Mouse (Mus musculus): ENCODE results near the gene Fuca1. TPM values are rescaled to one million over a fixed set of nuclear protein-coding genes. Genes with fewer than 3 reads are reported as not detected.
"Not testable (repeated sequence)": the region's sequence is repeated elsewhere in the genome, so short reads cannot be mapped to it uniquely, and the experiment has no call there.

Gene Fuca1
- polyA plus RNA-seq, 1 experiment from 2014 or later: 66.6 TPM

GRCm38 (mm10) chr4:135928376-135928775 lies 7.8 kb downstream of the Fuca1 start:
- no peak overlapping the region for H3K9ac ChIP-seq
- no peak overlapping the region for H3K4me3 ChIP-seq
- H3K27ac ChIP-seq: no peak overlapping the region
- H3K4me1 ChIP-seq: no peaks in the 10 kb centered on the region
- H3K27me3 ChIP-seq: no peaks in the 10 kb centered on the region
- 80% methylated on average over 9 of the region's 9 CpGs for WGBS
- peaks cover 56% of the 10 kb centered on the region for H3K36me3 ChIP-seq
- no peaks in the 10 kb centered on the region for H3K9me3 ChIP-seq
- H3K4me2 ChIP-seq: no peak overlapping the region
- no peak for ATAC-seq (ENCODE audit: insufficient number of reproducible peaks, insufficient read depth, low FRiP score, low TSS enrichment, low read depth)

GRCm38 (mm10) chr4:135929405-135929804 lies 8.9 kb downstream of the Fuca1 start:
- Histone ChIP-seq H3K36me3 (peaks cover 58% of the 10 kb centered on the region), H3K9me3 (no peaks in the 10 kb centered on the region), H3K9ac (no peak overlapping the region), H3K27ac (no peak overlapping the region), H3K4me1 (no peaks in the 10 kb centered on the region), H3K27me3 (no peaks in the 10 kb centered on the region), H3K4me2 (no peak overlapping the region), H3K4me3 (no peak overlapping the region)
- WGBS: 83% methylated on average over 5 of the region's 5 CpGs
- ATAC-seq (ENCODE audit: insufficient number of reproducible peaks, insufficient read depth, low FRiP score, low TSS enrichment, low read depth): no peak

- Histone ChIP-seq H3K9me3 (no peaks in the 10 kb centered on the region), H3K4me3 (no peak overlapping the region), H3K4me1 (no peaks in the 10 kb centered on the region), H3K9ac (no peak overlapping the region), H3K27me3 (no peaks in the 10 kb centered on the region), H3K4me2 (no peak overlapping the region), H3K36me3 (peaks cover 58% of the 10 kb centered on the region), H3K27ac (no peak overlapping the region)
- 90% methylated on average over 9 of the region's 9 CpGs for WGBS
- no peak for ATAC-seq (ENCODE audit: insufficient number of reproducible peaks, insufficient read depth, low FRiP score, low TSS enrichment, low read depth)
These were observed 9.3 kb downstream of the Fuca1 start for GRCm38 (mm10) chr4:135929828-135930227.

GRCm38 (mm10) chr4:135930239-135930638 lies 9.7 kb downstream of the Fuca1 start:
- Histone ChIP-seq H3K9ac (no peak overlapping the region), H3K4me1 (no peaks in the 10 kb centered on the region)
- WGBS: 90% methylated on average over 8 of the region's 8 CpGs

GRCm38 (mm10) chr4:135931832-135932231 lies 11.3 kb downstream of the Fuca1 start:
- 65% methylated on average over 5 of the region's 5 CpGs for WGBS
- H3K27me3 ChIP-seq: no peaks in the 10 kb centered on the region

More at GRCm38 (mm10) chr4:135930239-135930638, 9.7 kb downstream of the Fuca1 start:
- no peak for ATAC-seq (ENCODE audit: insufficient number of reproducible peaks, insufficient read depth, low FRiP score, low TSS enrichment, low read depth)
- H3K9me3 ChIP-seq: no peaks in the 10 kb centered on the region
- H3K27me3 ChIP-seq: no peaks in the 10 kb centered on the region
- peaks cover 59% of the 10 kb centered on the region for H3K36me3 ChIP-seq
- no peak overlapping the region for H3K27ac ChIP-seq
- H3K4me2 ChIP-seq: no peak overlapping the region
- no peak overlapping the region for H3K4me3 ChIP-seq

GRCm38 (mm10) chr4:135934708-135935500 lies 14.4 kb downstream of the Fuca1 start:
- Histone ChIP-seq H3K36me3 (peaks cover 74% of the 10 kb centered on the region), H3K27me3 (no peaks in the 10 kb centered on the region), H3K4me2 (no peak overlapping the region), H3K9ac (no peak overlapping the region), H3K27ac (no peak overlapping the region), H3K4me3 (no peak overlapping the region), H3K9me3 (no peaks in the 10 kb centered on the region), H3K4me1 (no peaks in the 10 kb centered on the region)
- 47% methylated on average over 12 of the region's 12 CpGs for WGBS
- no peak for ATAC-seq (ENCODE audit: insufficient number of reproducible peaks, insufficient read depth, low FRiP score, low TSS enrichment, low read depth)

More at GRCm38 (mm10) chr4:135931832-135932231, 11.3 kb downstream of the Fuca1 start:
- Histone ChIP-seq H3K9me3 (no peaks in the 10 kb centered on the region), H3K36me3 (peaks cover 57% of the 10 kb centered on the region), H3K4me1 (no peaks in the 10 kb centered on the region), H3K4me3 (no peak overlapping the region), H3K27ac (no peak overlapping the region), H3K4me2 (no peak overlapping the region), H3K9ac (no peak overlapping the region)
- no peak for ATAC-seq (ENCODE audit: insufficient number of reproducible peaks, insufficient read depth, low FRiP score, low TSS enrichment, low read depth)

- 50% methylated on average over 5 of the region's 5 CpGs for WGBS
- H3K36me3 ChIP-seq: peaks cover 72% of the 10 kb centered on the region
- no peak for ATAC-seq (ENCODE audit: insufficient number of reproducible peaks, insufficient read depth, low FRiP score, low TSS enrichment, low read depth)
- H3K4me1 ChIP-seq: no peaks in the 10 kb centered on the region
- no peak overlapping the region for H3K27ac ChIP-seq
- no peak overlapping the region for H3K4me2 ChIP-seq
- no peaks in the 10 kb centered on the region for H3K27me3 ChIP-seq
- no peak overlapping the region for H3K4me3 ChIP-seq
- no peak overlapping the region for H3K9ac ChIP-seq
- no peaks in the 10 kb centered on the region for H3K9me3 ChIP-seq
These were observed 15.0 kb downstream of the Fuca1 start for GRCm38 (mm10) chr4:135935502-135935901.

GRCm38 (mm10) chr4:135938858-135939257 lies 18.3 kb downstream of the Fuca1 start:
- Histone ChIP-seq H3K4me3 (no peak overlapping the region), H3K9ac (no peak overlapping the region), H3K9me3 (no peaks in the 10 kb centered on the region), H3K4me1 (no peaks in the 10 kb centered on the region), H3K36me3 (peaks cover 51% of the 10 kb centered on the region), H3K27me3 (no peaks in the 10 kb centered on the region), H3K4me2 (no peak overlapping the region), H3K27ac (no peak overlapping the region)
- ATAC-seq (ENCODE audit: insufficient number of reproducible peaks, insufficient read depth, low FRiP score, low TSS enrichment, low read depth): no peak
- 79% methylated on average over 7 of the region's 7 CpGs for WGBS

- H3K36me3 ChIP-seq: peaks cover 33% of the 10 kb centered on the region
- H3K4me1 ChIP-seq; ATAC-seq (ENCODE audit: insufficient number of reproducible peaks, insufficient read depth, low FRiP score, low TSS enrichment, low read depth); H3K9ac ChIP-seq; H3K4me2 ChIP-seq; H3K27me3 ChIP-seq; H3K27ac ChIP-seq; H3K4me3 ChIP-seq; H3K9me3 ChIP-seq: not testable (repeated sequence)
- WGBS: 87% methylated on average over 8 of the region's 8 CpGs
These were observed 20.5 kb downstream of the Fuca1 start for GRCm38 (mm10) chr4:135941026-135941425.

GRCm38 (mm10) chr4:135942193-135942592 lies 21.7 kb downstream of the Fuca1 start:
- H3K27me3 ChIP-seq: no peaks in the 10 kb centered on the region
- H3K4me3 ChIP-seq: no peak overlapping the region
- WGBS: 87% methylated on average over 6 of the region's 6 CpGs
- no peak overlapping the region for H3K4me2 ChIP-seq
- peaks cover 28% of the 10 kb centered on the region for H3K36me3 ChIP-seq
- no peak overlapping the region for H3K27ac ChIP-seq
- ATAC-seq (ENCODE audit: insufficient number of reproducible peaks, insufficient read depth, low FRiP score, low TSS enrichment, low read depth): no peak
- no peak overlapping the region for H3K9ac ChIP-seq
- H3K9me3 ChIP-seq: no peaks in the 10 kb centered on the region
- H3K4me1 ChIP-seq: peaks cover 7% of the 10 kb centered on the region; the same call in 1 of the 2 replicates

GRCm38 (mm10) chr4:135943389-135943788 lies 22.9 kb downstream of the Fuca1 start:
- ATAC-seq (ENCODE audit: insufficient number of reproducible peaks, insufficient read depth, low FRiP score, low TSS enrichment, low read depth): no peak
- H3K4me2 ChIP-seq: no peak overlapping the region
- no peaks in the 10 kb centered on the region for H3K9me3 ChIP-seq
- no peak overlapping the region for H3K4me3 ChIP-seq
- peaks cover 15% of the 10 kb centered on the region for H3K4me1 ChIP-seq
- H3K27me3 ChIP-seq: no peaks in the 10 kb centered on the region
- peaks cover 22% of the 10 kb centered on the region for H3K36me3 ChIP-seq
- 55% methylated on average over 4 of the region's 4 CpGs for WGBS
- no peak overlapping the region for H3K9ac ChIP-seq
- 0 out of 2 replicates have a peak overlapping the region, but pooled peaks have one; percentile 33 for H3K27ac ChIP-seq

GRCm38 (mm10) chr4:135945706-135946105 lies 25.2 kb downstream of the Fuca1 start:
- ATAC-seq (ENCODE audit: insufficient number of reproducible peaks, insufficient read depth, low FRiP score, low TSS enrichment, low read depth): no peak
- H3K27me3 ChIP-seq: no peaks in the 10 kb centered on the region
- H3K36me3 ChIP-seq: peaks cover 11% of the 10 kb centered on the region
- peak overlapping the region; percentile 84 for H3K4me3 ChIP-seq
- peaks cover 15% of the 10 kb centered on the region for H3K4me1 ChIP-seq
- peak overlapping the region; percentile 81 for H3K4me2 ChIP-seq
- no peak overlapping the region for H3K27ac ChIP-seq
- WGBS: 73% methylated on average over 10 of the region's 10 CpGs
- peak overlapping the region; percentile 80; the same call in 1 of the 2 replicates for H3K9ac ChIP-seq
- H3K9me3 ChIP-seq: no peaks in the 10 kb centered on the region

All from embryonic facial prominence, embryonic 13.5 days (tissue).